Mouse (Mus musculus): ENCODE results near the gene Mef2a.
"Not testable (repeated sequence)": the region's sequence is repeated elsewhere in the genome, so short reads cannot be mapped to it uniquely, and the experiment has no call there.

Mef2a gene

GRCm38 (mm10) chr7:67369645-67370044 is 3.0 kb downstream of the Mef2a start:
- DNase-seq: no peak

- no peak for DNase-seq
These were observed 4.3 kb downstream of the Mef2a start for GRCm38 (mm10) chr7:67368394-67368793.

DNA sequence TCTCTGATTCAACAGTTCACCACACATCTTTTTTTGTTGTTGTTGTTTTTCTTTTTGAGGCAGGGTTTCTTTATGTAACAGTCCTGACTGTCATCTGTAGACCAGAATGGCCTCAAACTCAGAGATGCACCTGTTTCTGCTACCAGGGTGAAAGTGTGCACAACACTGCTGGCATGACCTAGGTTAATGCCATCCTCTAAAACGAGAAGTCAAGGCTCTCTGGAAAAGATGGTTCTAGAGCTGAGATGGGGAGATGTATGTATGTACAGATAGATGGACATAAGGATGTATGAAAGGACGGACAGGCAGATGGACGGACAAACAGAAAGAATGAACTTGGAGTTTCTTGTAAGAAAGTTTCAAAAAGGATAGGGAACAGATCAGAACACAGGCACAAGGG is 12.1 kb downstream of the Mef2a start:
- DNase-seq: no peak

GRCm38 (mm10) chr7:67359863-67360262 is 12.8 kb downstream of the Mef2a start:
- DNase-seq: no peak

DNA sequence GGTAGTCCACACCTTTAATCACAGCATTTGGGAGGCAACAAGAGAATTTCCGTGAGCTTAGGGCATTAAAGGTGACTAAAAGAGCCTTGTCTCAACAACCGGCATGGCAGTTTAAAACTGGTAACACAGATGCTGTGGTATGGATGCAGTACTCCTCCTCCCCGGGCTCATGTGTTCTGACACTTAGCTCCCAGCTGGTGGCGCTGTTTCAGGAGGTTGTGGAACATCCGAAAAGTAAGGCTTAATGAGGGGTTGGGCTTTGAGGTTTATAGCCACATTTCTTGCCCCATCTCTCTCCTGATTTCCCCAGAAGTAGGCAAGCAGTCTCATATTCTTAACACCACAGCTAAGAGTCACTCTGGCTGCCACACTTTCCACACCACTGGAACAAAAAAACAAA is 16.8 kb downstream of the Mef2a start:
- no peak for DNase-seq

DNA sequence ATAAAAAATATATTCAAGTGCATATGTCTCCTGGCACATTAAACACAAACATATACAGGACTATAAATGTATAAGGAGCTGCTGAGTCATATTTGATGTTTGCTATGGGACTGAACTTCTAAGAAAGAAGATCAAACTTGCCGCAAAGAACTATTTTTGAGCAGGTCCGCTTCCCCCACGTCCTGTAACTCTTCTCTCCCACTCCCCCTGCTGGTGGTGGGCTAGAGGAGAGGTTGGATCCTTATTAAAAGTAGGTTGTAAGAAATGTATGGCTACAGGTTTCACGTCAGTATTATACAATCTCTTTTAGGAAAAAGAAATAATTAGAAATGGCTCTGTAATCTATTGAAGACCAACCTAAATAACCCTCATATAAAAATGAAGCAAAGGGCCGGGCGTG is 19.0 kb downstream of the Mef2a start:
- DNase-seq: no peak

DNA sequence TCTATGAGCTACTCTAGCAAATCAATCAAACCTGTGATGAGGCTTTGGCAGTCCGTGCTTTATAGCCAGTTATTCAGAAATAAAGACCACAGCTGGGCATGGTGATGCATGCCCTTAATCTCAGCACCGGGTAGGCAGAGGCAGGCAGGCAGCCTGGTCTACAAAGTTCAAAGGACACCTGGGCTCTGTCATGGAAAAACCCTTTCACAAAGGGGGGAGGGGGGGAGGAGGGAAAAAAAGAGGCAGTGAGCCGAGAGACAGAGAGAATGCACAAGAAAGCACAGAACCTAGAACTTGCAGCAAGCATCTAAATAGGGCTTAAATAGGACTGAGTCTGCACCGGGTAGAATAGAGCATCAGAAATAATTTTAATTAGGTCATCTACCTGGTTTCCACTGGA is 19.7 kb downstream of the Mef2a start:
- no peak for DNase-seq

GRCm38 (mm10) chr7:67344443-67344842 is 28.2 kb downstream of the Mef2a start:
- DNase-seq: no peak

DNA sequence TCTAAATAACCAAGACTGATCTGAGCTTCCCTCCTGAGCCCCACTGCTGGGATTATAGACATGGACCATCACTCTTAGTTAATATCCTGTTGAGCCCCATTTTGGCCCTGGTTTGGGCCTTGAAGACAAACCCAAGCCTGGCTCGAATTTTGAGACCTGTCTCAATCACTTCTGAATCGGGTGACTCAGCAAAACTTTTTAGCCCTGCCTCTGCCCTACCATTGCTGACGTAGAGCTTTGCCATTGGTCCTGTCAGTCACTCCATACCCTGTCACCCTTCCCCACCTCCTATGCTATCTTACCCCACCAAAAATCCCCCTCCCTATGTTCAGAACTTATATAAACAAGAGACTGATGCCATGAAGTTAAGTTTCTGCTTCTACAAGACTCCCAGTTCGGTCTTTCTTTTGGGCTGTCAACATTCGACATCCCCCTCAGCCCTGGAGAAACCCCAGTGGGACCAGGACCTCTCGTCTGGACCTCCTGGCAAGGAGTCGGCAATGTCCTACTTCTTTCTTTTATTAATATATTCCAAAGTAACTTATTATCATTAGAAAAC is 30.5 kb downstream of the Mef2a start:
- DNase-seq: no peak

DNA sequence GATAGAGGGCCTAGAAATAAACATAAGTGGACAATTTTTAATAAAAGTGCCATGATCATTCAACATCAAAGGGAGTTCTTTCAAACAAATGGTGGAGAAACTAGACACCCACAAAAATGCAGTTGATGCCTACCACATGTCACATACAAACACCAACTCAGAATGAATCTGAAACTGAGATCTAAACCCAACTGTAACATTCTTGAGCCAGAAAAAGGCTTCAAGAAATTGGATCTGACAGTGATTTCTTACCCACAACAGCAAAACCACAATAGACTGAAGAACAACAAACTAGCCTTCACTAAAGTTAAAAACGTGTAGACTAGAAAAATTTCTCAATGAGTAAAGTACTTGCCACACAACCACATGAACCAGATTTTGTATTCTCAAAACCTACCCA is 52.3 kb downstream of the Mef2a start:
- no peak for DNase-seq

DNA sequence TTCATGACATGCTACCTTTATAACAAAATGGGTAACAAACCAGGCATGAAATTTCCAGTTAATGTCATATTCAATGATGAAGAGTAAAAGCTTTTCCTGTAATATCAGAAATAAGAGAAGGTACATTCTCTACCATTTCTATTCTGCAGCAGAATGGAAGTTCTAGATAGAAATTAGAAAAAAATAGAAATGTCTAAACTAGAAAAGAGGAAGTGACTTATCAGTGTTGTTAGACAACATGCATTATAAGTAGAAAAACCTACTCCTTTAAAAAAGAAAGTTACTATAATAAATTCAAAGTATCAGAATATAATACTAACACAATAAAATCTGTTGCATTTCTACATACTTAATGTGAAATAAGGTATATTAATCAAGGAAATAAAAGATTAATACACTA is 54.0 kb downstream of the Mef2a start:
- no peak for DNase-seq

- DNase-seq: no peak
These were observed 59.5 kb downstream of the Mef2a start for GRCm38 (mm10) chr7:67313200-67313599.

- DNase-seq: no peak
These were observed 62.5 kb downstream of the Mef2a start for GRCm38 (mm10) chr7:67310151-67310550.

DNA sequence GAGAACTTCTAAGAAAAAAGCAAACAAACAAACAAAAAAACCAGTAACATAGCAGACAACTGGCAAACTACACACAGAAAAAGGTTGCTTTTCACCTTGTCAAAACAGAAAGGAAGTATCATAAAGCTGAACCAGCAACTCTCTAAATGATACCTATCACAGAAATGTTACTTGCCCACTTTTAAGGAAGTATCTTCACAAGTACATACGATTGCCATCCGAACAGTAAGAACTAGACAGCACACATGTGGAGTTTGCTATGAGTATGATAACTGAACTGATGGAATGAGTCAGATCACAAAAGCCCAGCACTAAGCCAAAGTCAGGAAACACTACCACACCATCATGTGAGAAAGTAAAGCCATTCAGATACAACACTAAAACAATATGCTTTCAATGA is 64.6 kb downstream of the Mef2a start:
- no peak for DNase-seq

GRCm38 (mm10) chr7:67307078-67307477 is 65.6 kb downstream of the Mef2a start:
- DNase-seq: no peak

DNA sequence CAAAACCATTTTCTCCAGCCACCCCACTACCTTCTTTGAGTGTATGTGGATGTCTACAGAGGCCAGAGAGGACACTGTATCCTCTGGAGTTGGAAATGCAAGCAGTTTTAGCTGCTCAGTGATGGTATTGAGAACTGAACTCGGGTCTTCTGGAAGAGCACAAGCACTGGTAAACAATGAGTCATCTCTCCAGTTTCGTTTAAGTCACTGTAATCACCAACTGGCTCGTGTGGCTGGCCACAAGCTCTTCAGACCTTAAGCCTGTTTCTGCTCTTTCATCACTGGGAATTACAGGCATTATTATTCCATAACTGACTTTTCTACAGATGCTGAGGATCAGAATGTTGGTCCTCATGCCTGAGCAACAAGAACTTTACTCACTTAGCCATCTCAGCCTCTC is 67.7 kb downstream of the Mef2a start:
- no peak for DNase-seq

DNA sequence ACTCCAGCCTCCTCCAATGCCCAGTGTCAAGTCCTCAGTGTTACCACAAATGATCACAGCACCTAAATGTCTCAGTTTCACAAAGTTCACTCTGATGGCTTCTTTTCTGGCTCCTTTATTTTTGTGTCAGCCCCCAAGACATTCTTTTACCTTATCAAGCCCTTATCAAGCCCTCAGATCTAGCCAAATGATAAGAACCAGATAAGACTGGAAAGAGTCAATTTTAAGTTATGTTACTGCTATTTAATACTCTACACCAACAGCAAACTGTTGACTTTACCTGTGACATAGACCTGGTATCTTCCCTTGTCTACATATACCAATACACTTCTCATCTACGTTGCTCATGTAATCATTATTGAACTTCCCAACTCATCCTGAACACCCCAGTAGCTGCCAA is 76.2 kb downstream of the Mef2a start:
- DNase-seq: no peak

GRCm38 (mm10) chr7:67291356-67291755 is 81.3 kb downstream of the Mef2a start:
- no peak for DNase-seq

GRCm38 (mm10) chr7:67287456-67287855 is 85.2 kb downstream of the Mef2a start:
- no peak for DNase-seq

DNA sequence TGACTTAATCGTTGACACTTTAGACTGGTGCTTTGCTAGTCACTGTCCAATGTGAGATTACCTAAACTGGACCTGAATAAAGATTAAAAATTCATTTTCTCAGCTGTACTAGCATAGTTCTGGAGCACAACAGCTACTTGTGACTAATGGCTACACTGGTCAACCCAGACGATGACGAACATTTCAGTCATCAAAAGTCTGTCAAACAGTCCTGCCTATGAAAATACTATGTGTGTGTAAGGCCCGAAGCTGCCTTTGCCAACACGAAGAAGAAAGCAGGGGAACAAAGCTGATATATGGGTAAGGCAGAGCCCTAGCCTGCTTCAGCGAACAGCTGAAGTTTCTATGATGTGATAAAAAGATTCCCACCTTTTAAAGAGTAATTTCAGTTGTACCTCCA is 89.1 kb downstream of the Mef2a start:
- no peak for DNase-seq

GRCm38 (mm10) chr7:67270447-67270846 is 102.2 kb downstream of the Mef2a start:
- DNase-seq: not testable (repeated sequence)

DNA sequence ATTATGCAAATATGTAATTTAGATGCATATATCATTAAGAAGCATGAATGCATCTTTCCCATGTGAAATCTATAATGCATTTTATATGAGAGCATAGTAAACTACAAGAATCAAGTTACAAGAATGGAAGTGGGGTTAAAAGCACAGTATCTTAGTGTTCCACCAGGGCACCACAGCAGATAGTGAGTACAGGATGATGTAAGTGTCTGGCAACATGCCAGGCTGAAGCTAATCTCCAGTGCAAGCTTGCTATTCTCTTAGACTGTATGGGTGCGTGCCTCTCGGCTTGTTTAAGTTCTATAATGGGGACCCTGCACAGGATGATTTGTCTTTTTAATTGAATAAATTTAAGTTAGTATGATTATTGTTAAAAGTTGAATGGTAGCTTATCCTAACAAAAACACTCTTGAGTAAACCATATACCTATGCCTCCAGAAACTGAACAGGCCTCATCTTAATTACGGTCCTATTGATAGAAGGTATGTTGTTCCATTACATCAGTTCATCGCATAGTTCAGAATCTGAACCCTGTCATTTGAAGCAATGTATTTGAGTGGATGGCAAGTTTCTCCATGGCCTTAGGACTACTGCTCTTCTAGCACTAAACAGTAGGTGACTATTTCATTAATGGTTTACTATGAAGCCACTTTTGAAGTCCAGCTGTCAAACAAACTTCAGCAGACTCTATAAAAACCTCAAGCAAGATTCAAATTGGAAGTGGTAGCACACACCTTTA is 112.7 kb downstream of the Mef2a start:
- no peak for DNase-seq

DNA sequence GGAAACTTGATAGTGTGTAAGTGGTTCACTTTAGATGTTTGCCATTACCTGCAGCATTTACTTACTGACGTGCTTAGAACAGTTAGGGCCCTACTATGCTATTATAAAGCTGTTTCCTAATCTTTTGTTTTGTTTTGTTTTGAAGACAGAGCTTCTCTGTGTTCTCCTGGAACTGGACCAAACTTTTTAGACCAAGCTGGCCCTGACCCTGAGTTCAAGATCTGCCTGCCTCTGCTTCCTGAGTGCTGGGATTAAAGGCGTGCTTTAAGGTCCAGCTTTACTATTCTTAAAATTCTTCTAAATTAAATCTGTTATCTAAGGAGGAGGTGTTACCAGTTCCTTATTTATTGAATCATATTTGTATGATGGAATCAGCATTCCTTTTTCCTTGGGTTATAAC is 126.6 kb downstream of the Mef2a start:
- no peak for DNase-seq

DNA sequence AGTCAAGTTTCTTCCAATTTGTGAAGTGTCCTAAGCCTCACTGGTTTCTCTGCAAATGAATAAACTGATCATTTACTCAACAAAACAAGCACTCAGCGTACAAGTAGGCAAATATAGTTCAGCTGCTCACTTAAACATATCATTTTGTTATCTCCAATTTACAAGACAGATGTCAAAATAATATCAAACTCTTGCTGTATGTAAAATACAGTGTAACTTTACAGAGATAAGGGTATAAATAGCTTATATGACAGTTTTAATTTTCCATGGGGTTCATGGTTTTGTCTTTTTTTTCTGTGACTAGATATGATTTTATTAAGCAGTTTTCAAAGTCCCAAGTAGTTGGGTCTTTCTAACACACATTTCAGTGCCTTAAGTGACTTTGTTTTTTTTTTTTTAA is 127.4 kb downstream of the Mef2a start:
- DNase-seq: no peak

DNA sequence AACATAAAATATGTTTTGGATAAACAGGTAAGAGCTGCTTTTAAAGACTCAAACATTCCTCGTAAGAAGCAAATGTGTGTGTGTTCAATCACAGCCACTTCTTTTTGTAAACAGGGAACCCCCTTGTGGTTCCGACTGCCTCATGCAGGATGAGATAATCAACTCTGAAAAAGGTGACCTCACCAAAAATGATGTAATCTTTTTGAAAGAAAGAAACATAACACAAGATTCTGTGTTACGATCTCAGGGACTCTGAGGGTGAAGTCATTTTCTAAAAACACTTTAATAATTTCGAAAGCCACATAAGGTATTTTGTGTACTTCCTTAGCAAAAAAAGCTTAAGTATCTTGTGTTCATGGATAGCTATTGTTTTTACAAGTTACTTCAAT is 128.8 kb downstream of the Mef2a start:
- no peak for DNase-seq
